Mouse (Mus musculus) cerebellum, adult 2 months (tissue): Measurements from ENCODE around the gene Phf1.
"Not testable (repeated sequence)": the region's sequence is repeated elsewhere in the genome, so short reads cannot be mapped to it uniquely, and the experiment has no call there.

Experiments used
- CTCF ChIP-seq: fragments of 200-500 bp; IDR thresholded peaks from 2 replicates; pipeline ENCODE4 v1.5.1; 2011; ENCODE audit warnings: low read depth, mild to moderate bottlenecking, control low read depth, low read length, moderate library complexity, borderline replicate concordance; ENCODE audit not compliant: insufficient read depth
- POLR2A ChIP-seq: fragments of 200-500 bp; IDR thresholded peaks from 2 replicates; pipeline ENCODE4 v1.6.1; 2011; ENCODE audit warnings: low read length, control low read depth, borderline replicate concordance; ENCODE audit not compliant: insufficient read depth

- TF ChIP-seq CTCF, POLR2A: not testable (repeated sequence)
Observed at GRCm38 (mm10) chr17:26907506-26907905, 25.3 kb upstream of the Phf1 start.
